Mouse (Mus musculus) frontal cortex, postnatal 25 days (tissue): Measurements from ENCODE around the gene Slc26a8.
"Not testable (repeated sequence)": the region's sequence is repeated elsewhere in the genome, so short reads cannot be mapped to it uniquely, and the experiment has no call there.

Source experiments
- DNase-seq, 2 experiments: peaks; one replicate each; pipeline ENCODE4 v3.0.0; 2022; ENCODE audit warnings: low spot score in 2 of 2

The Slc26a8 gene

GRCm38 (mm10) chr17:28689586-28690283 lies at the start of gene Slc26a8:
Gene Slc26a8, minus strand, starts transcription at chr17:28690233.
- peak; percentile 25 to 33 for DNase-seq

- DNase-seq: no peak
Measured at GRCm38 (mm10) chr17:28739244-28739643, 49.2 kb upstream of the Slc26a8 start.

- no peak for DNase-seq
Measured at GRCm38 (mm10) chr17:28737973-28738372, 47.9 kb upstream of the Slc26a8 start.

GRCm38 (mm10) chr17:28736486-28736885 lies 46.5 kb upstream of the Slc26a8 start:
- no peak for DNase-seq

- no peak for DNase-seq
Measured at GRCm38 (mm10) chr17:28735317-28736105, 45.5 kb upstream of the Slc26a8 start.

GRCm38 (mm10) chr17:28727511-28727910 lies 37.5 kb upstream of the Slc26a8 start:
- not testable (repeated sequence) for DNase-seq

GRCm38 (mm10) chr17:28725783-28726182 lies 35.8 kb upstream of the Slc26a8 start, which contains the start of gene AC170998.1:
Gene AC170998.1, plus strand, starts transcription at chr17:28726083.
- DNase-seq: no peak

- no peak for DNase-seq
Measured at GRCm38 (mm10) chr17:28717535-28717934, 27.5 kb upstream of the Slc26a8 start.

- no peak for DNase-seq
Measured at GRCm38 (mm10) chr17:28715832-28716548, 26.0 kb upstream of the Slc26a8 start.

GRCm38 (mm10) chr17:28714006-28714405 lies 24.0 kb upstream of the Slc26a8 start:
- DNase-seq: no peak

GRCm38 (mm10) chr17:28712305-28712704 lies 22.3 kb upstream of the Slc26a8 start:
- no peak for DNase-seq

- DNase-seq: no peak
Measured at GRCm38 (mm10) chr17:28711237-28711636, 21.2 kb upstream of the Slc26a8 start.

GRCm38 (mm10) chr17:28710291-28710688 lies 20.3 kb upstream of the Slc26a8 start:
- DNase-seq: no peak

GRCm38 (mm10) chr17:28709552-28710290 lies 19.7 kb upstream of the Slc26a8 start:
- no peak for DNase-seq

- DNase-seq: no peak
Measured at GRCm38 (mm10) chr17:28708989-28709388, 19.0 kb upstream of the Slc26a8 start.

- DNase-seq: no peak
Measured at GRCm38 (mm10) chr17:28707816-28708215, 17.8 kb upstream of the Slc26a8 start.

- no peak for DNase-seq
Measured at GRCm38 (mm10) chr17:28707136-28707627, 17.1 kb upstream of the Slc26a8 start.

- DNase-seq: no peak
Measured at GRCm38 (mm10) chr17:28706697-28707096, 16.7 kb upstream of the Slc26a8 start.

GRCm38 (mm10) chr17:28702646-28703045 lies 12.6 kb upstream of the Slc26a8 start:
- no peak for DNase-seq

GRCm38 (mm10) chr17:28701737-28702136 lies 11.7 kb upstream of the Slc26a8 start:
- no peak for DNase-seq

GRCm38 (mm10) chr17:28701171-28701570 lies 11.1 kb upstream of the Slc26a8 start:
- DNase-seq: no peak
